Mouse (Mus musculus) cerebellum, adult 11 months (tissue): ENCODE results near the gene Pcyt1a.
A peak's percentile ranks its signal among the peaks of the same experiment; 100 is the strongest.

Source experiments
- DNase-seq: peaks from one replicate; pipeline ENCODE4 v3.0.0; 2022

Pcyt1a gene

GRCm38 (mm10) chr16:32430474-32431046 lies at the start of gene Pcyt1a:
TSS of gene Pcyt1a (plus strand) at chr16:32430921.
- peak; percentile 85 for DNase-seq

GRCm38 (mm10) chr16:32382901-32383300 lies 47.8 kb upstream of the Pcyt1a start:
- no peak for DNase-seq

- DNase-seq: no peak
These were observed 45.8 kb upstream of the Pcyt1a start for GRCm38 (mm10) chr16:32384885-32385284.

- no peak for DNase-seq
These were observed 43.9 kb upstream of the Pcyt1a start for GRCm38 (mm10) chr16:32386826-32387225.

- no peak for DNase-seq
These were observed 41.7 kb upstream of the Pcyt1a start for GRCm38 (mm10) chr16:32389049-32389448.

GRCm38 (mm10) chr16:32389841-32390240 lies 40.9 kb upstream of the Pcyt1a start:
- DNase-seq: no peak

GRCm38 (mm10) chr16:32390882-32391281 lies 39.8 kb upstream of the Pcyt1a start:
- no peak for DNase-seq

- DNase-seq: no peak
These were observed 34.8 kb upstream of the Pcyt1a start for GRCm38 (mm10) chr16:32395679-32396540.

- no peak for DNase-seq
These were observed 34.2 kb upstream of the Pcyt1a start for GRCm38 (mm10) chr16:32396541-32396835.

GRCm38 (mm10) chr16:32398206-32398605 lies 32.5 kb upstream of the Pcyt1a start:
- no peak for DNase-seq

- no peak for DNase-seq
These were observed 30.5 kb upstream of the Pcyt1a start, which contains the start of gene Tm4sf19 for GRCm38 (mm10) chr16:32400267-32400666. TSS of gene Tm4sf19 (plus strand) at chr16:32400506.

- no peak for DNase-seq
These were observed 29.3 kb upstream of the Pcyt1a start for GRCm38 (mm10) chr16:32401335-32401965.

- no peak for DNase-seq
These were observed 27.9 kb upstream of the Pcyt1a start for GRCm38 (mm10) chr16:32402818-32403217.

GRCm38 (mm10) chr16:32405716-32406115 lies 25.0 kb upstream of the Pcyt1a start:
- no peak for DNase-seq

- no peak for DNase-seq
These were observed 24.1 kb upstream of the Pcyt1a start for GRCm38 (mm10) chr16:32406671-32407070.

GRCm38 (mm10) chr16:32407730-32408129 lies 23.0 kb upstream of the Pcyt1a start:
- DNase-seq: no peak

- no peak for DNase-seq
These were observed 13.3 kb upstream of the Pcyt1a start for GRCm38 (mm10) chr16:32417457-32417856.

GRCm38 (mm10) chr16:32419517-32420483 lies 10.9 kb upstream of the Pcyt1a start, which contains the start of gene Tctex1d2:
TSS of gene Tctex1d2 (plus strand) at chr16:32419702.
- DNase-seq: peak; percentile 91

- DNase-seq: no peak
These were observed 3.2 kb upstream of the Pcyt1a start for GRCm38 (mm10) chr16:32427506-32427905.

GRCm38 (mm10) chr16:32431047-32431591 lies 398 bp downstream of the Pcyt1a start:
- no peak for DNase-seq

GRCm38 (mm10) chr16:32431926-32432325 lies 1.2 kb downstream of the Pcyt1a start:
- no peak for DNase-seq

- DNase-seq: no peak
These were observed 2.4 kb downstream of the Pcyt1a start for GRCm38 (mm10) chr16:32433138-32433537.
